Mouse (Mus musculus) neutrophil, adult 59 days (primary cell): ENCODE measurements around the gene Olfr723. TPM values are rescaled to one million over a fixed set of nuclear protein-coding genes. Genes with fewer than 3 reads are reported as not detected.

Source experiments
- total RNA-seq, 2 experiments: library from RNA; stranded (reverse); gene quantifications; 1 replicate in 1 of 2; 2 replicates in 1 of 2; pipeline ENCODE4 v1.2.4; 2023

The Olfr723 gene
- not detected for total RNA-seq

DNA sequence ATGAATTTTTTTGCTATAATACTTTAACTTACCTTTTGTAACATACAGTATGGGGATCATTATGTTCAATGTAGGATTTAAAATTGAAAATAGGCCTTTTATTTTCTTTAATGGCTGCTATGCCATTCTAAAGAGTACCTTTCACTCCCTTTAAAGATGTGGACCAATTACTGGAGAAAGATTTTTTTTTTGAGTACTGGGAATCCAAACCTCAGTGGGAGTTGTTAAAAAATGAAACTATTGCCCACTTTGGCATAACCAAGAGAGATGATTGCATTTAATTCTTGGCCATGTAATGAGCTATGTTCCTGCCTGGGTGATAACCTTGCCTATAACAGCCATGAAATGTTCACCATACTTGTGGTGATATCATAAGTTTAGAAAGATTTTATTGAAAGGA, at the start of gene Olfr723:
Gene Olfr723, minus strand, starts transcription at position 101 of the 400 bp plus-strand sequence.

DNA sequence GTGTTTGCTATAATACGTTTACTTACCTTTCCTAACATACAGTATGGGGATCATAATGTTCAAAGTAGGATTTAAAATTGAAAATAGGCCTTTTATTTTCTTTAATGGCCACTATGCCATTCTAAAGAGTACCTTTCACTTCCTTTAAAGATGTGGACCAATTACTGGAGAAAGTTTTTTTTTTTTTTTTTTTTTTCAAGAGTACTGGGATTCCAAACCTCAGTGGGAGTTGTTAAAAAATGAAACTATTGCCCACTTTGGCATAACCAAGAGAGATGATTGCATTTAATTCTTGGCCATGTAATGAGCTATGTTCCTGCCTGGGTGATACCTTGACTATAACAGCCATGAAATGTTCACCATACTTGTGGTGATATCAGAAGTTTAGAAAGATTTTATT, 31.6 kb upstream of the Olfr723 start, which contains the start of gene Olfr724:
Gene Olfr724, minus strand, starts transcription at position 101 of the 400 bp plus-strand sequence.

DNA sequence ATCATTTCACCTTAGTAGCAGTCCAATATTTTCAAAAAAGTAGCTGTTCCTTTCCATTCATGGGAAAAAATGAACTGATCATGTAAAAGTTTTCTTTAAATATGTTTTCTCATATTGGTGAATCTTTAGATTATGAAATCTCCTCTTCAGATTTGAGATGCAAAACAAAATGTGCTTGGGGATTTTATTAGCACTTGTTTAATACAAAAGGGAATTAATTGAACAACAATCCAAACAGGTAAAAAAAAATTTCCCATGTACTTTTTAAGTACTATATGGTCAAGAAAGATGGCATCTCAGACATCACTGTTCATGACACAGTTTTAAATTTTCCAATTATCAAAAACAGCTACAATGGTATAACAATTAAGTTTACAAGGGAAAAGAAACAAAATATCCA, 29.7 kb downstream of the Olfr723 start, which contains the start of gene Olfr722:
Gene Olfr722, minus strand, starts transcription at position 101 of the 400 bp plus-strand sequence.

Other genes starting within 250 kb of the Olfr723 start
- gene Armh4, start 148.4 kb downstream of the Olfr723 start, total RNA-seq, result not detected
- gene Olfr722, start 29.8 kb downstream of the Olfr723 start, total RNA-seq, result not detected
- not detected for gene Olfr724, start 31.5 kb upstream of the Olfr723 start, total RNA-seq
- not detected for gene Olfr725, start 108.6 kb upstream of the Olfr723 start, total RNA-seq
- not detected for gene Olfr726, start 159.2 kb upstream of the Olfr723 start, total RNA-seq
- gene Olfr727, start 191.4 kb upstream of the Olfr723 start, total RNA-seq, result not detected
- not detected for gene Olfr728, start 210.9 kb upstream of the Olfr723 start, total RNA-seq
- gene Olfr729, start 221.1 kb upstream of the Olfr723 start, total RNA-seq, result not detected